Mouse (Mus musculus): ENCODE results near the gene Mcoln3.

Gene Mcoln3

GRCm38 (mm10) chr3:146134834-146135233 is 17.6 kb downstream of the Mcoln3 start:
- no peak for DNase-seq (ENCODE audit: low read depth, low spot score)

GRCm38 (mm10) chr3:146135417-146135816 is 18.2 kb downstream of the Mcoln3 start:
- DNase-seq (ENCODE audit: low read depth, low spot score) = no peak

- no peak for DNase-seq (ENCODE audit: low read depth, low spot score)
Measured at GRCm38 (mm10) chr3:146136422-146136821, 19.2 kb downstream of the Mcoln3 start.

GRCm38 (mm10) chr3:146140276-146140675 is 23.0 kb downstream of the Mcoln3 start:
- DNase-seq (ENCODE audit: low read depth, low spot score) = no peak

- DNase-seq (ENCODE audit: low read depth, low spot score) = no peak
Measured at GRCm38 (mm10) chr3:146142523-146142922, 25.3 kb downstream of the Mcoln3 start.

- no peak for DNase-seq (ENCODE audit: low read depth, low spot score)
Measured at GRCm38 (mm10) chr3:146145501-146145900, 28.3 kb downstream of the Mcoln3 start.

DNA sequence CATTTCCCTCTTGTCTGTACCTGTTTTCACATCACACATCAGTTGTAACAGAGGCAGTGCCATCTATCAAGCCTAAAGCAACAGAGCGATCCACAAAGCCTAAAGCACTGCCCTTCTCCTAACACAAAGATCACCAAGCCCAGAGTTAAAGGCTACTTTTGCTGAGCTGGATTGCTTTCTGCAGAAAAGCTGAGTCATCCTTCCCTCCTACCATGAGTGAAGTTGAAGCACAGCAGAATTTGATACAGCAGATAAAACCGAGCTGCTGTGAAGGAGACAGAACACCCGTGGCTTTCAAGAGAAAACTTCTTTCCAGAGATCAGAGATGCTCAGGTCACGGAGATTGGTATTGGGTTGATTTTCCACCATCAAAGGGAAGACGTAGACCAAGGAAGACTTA is 28.9 kb downstream of the Mcoln3 start:
- no peak for DNase-seq (ENCODE audit: low read depth, low spot score)

DNA sequence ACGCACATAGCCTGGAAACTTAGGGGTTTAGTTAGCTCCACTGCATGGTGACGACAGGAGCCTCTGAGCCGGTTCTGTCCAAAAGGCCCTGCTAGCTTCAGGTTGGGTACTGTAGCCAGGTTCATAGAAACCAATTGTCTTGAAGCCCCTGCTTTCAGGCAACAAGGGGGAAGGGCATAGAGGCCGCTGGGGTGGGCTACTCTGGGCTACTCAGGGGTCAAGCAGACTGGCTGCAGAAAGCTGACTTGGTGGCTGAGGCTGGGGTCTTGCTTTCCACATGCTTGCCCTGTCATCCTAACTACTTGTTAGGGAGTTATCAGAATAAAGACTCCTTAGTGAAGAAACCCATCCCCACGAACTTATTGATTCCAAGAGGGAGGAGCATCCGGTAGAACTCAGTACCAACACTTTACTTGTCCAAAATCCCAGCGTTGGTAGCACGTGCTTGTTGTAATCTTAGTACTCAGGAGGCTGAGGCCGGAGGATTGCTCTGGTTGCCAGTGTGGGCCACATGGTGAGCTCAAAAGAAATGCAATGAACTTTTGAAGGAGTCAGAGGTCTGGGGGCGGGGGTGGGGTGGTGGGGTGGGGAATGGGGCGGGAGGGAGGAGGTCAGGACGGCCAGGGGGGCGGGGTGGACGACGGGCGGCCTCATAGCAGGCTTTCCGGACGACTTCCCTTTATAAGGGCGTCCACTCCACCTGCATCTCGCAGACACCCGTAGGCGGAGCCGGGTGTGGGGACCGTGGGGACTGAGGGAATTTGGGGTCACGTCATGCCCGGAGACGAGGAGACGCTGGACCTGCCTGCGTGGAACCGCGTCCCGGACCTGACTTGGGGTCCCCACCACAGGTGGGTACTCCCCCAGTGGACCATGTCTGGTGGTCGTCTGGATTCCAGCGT is 32.2 kb downstream of the Mcoln3 start, which contains the start of gene Mcoln2:
TSS of gene Mcoln2 (plus strand) at position 678 of the 902 bp plus-strand sequence.
- no peak for DNase-seq (ENCODE audit: low read depth, low spot score)

GRCm38 (mm10) chr3:146150058-146150400 is 32.8 kb downstream of the Mcoln3 start:
- DNase-seq (ENCODE audit: low read depth, low spot score) = no peak

- no peak for DNase-seq (ENCODE audit: low read depth, low spot score)
Measured at GRCm38 (mm10) chr3:146150560-146150959, 33.3 kb downstream of the Mcoln3 start.

- DNase-seq (ENCODE audit: low read depth, low spot score) = no peak
Measured at GRCm38 (mm10) chr3:146151328-146151727, 34.1 kb downstream of the Mcoln3 start.

DNA sequence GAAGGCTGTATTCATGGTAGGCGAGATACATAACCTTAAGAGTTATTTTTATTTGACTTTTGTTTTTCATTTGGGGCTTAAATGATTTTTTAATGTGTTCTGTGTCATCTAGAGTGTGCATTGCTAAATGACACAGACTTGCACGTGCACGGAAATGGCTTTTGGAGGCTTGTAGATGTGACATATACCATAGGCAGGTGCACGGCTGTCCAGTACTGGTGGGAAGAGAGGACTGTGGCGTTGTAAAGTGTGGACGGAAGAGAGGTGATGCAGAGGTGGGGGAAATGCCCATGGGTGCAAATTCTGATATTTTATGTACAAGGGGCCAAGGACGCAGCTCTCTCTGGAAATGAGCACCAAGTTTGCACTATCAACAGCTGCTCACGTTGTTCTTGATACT is 34.5 kb downstream of the Mcoln3 start:
- no peak for DNase-seq (ENCODE audit: low read depth, low spot score)

- no peak for DNase-seq (ENCODE audit: low read depth, low spot score)
Measured at GRCm38 (mm10) chr3:146152348-146152747, 35.1 kb downstream of the Mcoln3 start.

DNA sequence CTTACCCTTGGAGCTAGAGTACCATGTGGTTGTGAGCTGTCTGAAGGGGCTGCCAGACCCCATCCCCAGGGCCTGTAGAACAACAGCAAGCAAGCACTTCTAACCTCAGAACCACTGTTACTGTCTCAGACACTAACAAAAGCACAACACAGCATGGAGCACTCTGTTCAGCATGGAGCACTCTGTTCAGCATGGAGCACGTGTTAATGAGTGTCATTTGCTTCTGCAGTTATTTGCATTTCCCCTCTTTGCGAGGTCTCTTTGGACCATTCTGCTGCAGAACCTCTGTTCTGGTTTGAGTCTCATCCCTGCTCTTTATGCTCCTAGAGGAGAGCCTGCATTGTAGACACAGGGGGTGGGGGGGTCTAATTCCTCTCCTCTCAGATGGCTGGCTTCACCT is 35.7 kb downstream of the Mcoln3 start:
- DNase-seq (ENCODE audit: low read depth, low spot score) = no peak

GRCm38 (mm10) chr3:146153862-146154611 is 36.8 kb downstream of the Mcoln3 start:
- peak; percentile 41 for DNase-seq (ENCODE audit: low read depth, low spot score)

- DNase-seq (ENCODE audit: low read depth, low spot score) = no peak
Measured at GRCm38 (mm10) chr3:146155628-146156576, 38.7 kb downstream of the Mcoln3 start.

DNA sequence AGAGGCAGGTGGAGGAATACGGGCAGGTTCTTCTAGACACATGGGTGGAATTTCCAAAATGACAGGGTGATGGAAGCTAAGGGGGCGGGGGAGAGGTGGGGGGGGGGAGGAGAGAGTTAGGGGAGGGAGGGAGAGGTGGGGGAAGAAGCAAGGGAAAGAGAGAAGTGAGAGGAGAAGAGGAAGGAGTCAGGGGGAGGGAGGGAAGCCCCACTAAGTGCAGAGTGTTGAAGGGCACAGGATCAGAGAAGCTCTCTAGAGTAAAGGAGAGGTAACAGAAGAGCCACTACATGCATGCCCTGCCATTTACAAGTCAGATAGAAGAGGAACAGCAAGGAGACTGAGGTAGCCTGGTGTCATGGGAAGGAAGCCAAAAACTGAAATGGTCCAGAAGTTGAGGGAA is 39.6 kb downstream of the Mcoln3 start:
- DNase-seq (ENCODE audit: low read depth, low spot score) = no peak

GRCm38 (mm10) chr3:146158039-146158438 is 40.8 kb downstream of the Mcoln3 start:
- no peak for DNase-seq (ENCODE audit: low read depth, low spot score)

GRCm38 (mm10) chr3:146159360-146159759 is 42.1 kb downstream of the Mcoln3 start:
- DNase-seq (ENCODE audit: low read depth, low spot score) = no peak

- DNase-seq (ENCODE audit: low read depth, low spot score) = no peak
Measured at GRCm38 (mm10) chr3:146162197-146162596, 44.9 kb downstream of the Mcoln3 start.

DNA sequence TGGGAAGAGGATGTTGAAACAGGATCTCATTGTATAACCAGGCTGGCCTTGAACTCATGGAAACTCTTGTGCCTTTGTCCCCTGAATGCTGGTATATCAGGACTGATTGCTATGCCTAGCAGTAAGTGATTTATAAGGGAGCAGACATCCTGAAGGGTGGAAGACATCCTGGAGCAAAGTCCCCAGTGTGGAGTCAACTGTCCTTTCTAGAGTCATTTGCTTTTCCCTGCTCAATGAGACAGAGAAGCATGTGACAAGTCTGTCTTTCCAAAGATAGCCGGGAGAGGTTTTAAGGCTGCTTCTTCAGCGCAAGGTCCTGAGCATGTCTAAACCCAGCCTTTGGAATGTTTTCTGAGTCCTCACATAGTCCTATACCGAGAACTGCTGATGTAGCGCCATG is 52.1 kb downstream of the Mcoln3 start:
- no peak for DNase-seq (ENCODE audit: low read depth, low spot score)

DNA sequence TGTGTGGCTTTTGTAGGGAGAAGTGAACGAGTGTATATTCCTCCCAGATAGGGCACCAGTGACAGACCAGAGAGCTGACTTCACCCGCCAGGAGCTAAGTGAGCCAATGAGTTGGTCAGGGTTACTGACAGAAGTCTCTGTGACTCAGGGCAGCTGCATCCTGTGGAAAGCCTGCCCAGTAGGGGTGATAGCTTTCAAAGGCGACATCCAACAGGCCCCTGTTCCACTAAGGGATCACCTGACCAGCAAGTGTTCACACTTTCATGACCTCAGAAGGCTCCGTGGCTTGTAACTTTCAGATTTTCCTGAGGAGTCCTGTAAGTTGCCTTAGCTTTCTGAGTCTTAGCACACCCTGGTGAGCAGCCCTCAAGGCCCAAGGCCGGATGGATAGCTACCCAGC is 55.8 kb downstream of the Mcoln3 start:
- no peak for DNase-seq (ENCODE audit: low read depth, low spot score)
